Mouse (Mus musculus): ENCODE measurements around the gene Dapl1. TPM values are rescaled to one million over a fixed set of nuclear protein-coding genes. Genes with fewer than 3 reads are reported as not detected.
A peak's percentile ranks its signal among the peaks of the same experiment; 100 is the strongest.

Dapl1 gene
- total and polyA plus RNA-seq, 3 experiments = not detected

GRCm38 (mm10) chr2:59509061-59509460 is 24.6 kb downstream of the Dapl1 start:
- TF ChIP-seq GATA2 (IDR thresholded peaks at IDR 0.05; ENCODE audit: borderline replicate concordance, low read depth, low read length) (no peak), CTCF (IDR thresholded peaks at IDR 0.05; ENCODE audit: low read depth, low read length) (no peak), TAL1 (conservative IDR thresholded peaks at IDR 0.05; ENCODE audit: low read depth, low read length) (no peak), GATA1 (IDR thresholded peaks at IDR 0.05; ENCODE audit: borderline replicate concordance, low read length) (no peak), POLR2AphosphoS5 (IDR thresholded peaks at IDR 0.05; ENCODE audit: insufficient replicate concordance, low read depth, low read length) (no peak)

GRCm38 (mm10) chr2:59510416-59510815 is 26.0 kb downstream of the Dapl1 start:
- no peaks in the 10 kb centered on the region for H3K4me1 ChIP-seq (ENCODE audit: insufficient read depth, low read depth, low read length)
- H3K4me3 ChIP-seq (ENCODE audit: low read depth, low read length) = no peak overlapping the region
- no peak for DNase-seq (ENCODE audit: low spot score)
- no peaks in the 10 kb centered on the region for H3K27me3 ChIP-seq (ENCODE audit: insufficient read depth, low read length)
- no peak for TF ChIP-seq GATA2 (IDR thresholded peaks at IDR 0.05; ENCODE audit: borderline replicate concordance, low read depth, low read length)
- TF ChIP-seq TAL1 (conservative IDR thresholded peaks at IDR 0.05; ENCODE audit: low read depth, low read length) = no peak
- TF ChIP-seq POLR2AphosphoS5 (IDR thresholded peaks at IDR 0.05; ENCODE audit: insufficient replicate concordance, low read depth, low read length) = no peak
- no peak for TF ChIP-seq GATA1 (IDR thresholded peaks at IDR 0.05; ENCODE audit: borderline replicate concordance, low read length)
- TF ChIP-seq CTCF (IDR thresholded peaks at IDR 0.05; ENCODE audit: low read depth, low read length) = no peak
- no peak for ATAC-seq (ENCODE audit: extremely low read depth, insufficient number of reproducible peaks, low FRiP score, poor library complexity, severe bottlenecking)
- no peaks in the 10 kb centered on the region for H3K9me3 ChIP-seq (replicated peaks)
- H3K36me3 ChIP-seq (replicated peaks) = no peaks in the 10 kb centered on the region

More at GRCm38 (mm10) chr2:59509061-59509460, 24.6 kb downstream of the Dapl1 start:
- H3K36me3 ChIP-seq (replicated peaks) = no peaks in the 10 kb centered on the region
- H3K4me1 ChIP-seq (ENCODE audit: insufficient read depth, low read depth, low read length) = no peaks in the 10 kb centered on the region
- no peaks in the 10 kb centered on the region for H3K9me3 ChIP-seq (replicated peaks)
- ATAC-seq (ENCODE audit: extremely low read depth, insufficient number of reproducible peaks, low FRiP score, poor library complexity, severe bottlenecking) (no peak), DNase-seq (ENCODE audit: low spot score) (no peak)
- H3K4me3 ChIP-seq (ENCODE audit: low read depth, low read length) = no peak overlapping the region
- H3K27me3 ChIP-seq (ENCODE audit: insufficient read depth, low read length) = no peaks in the 10 kb centered on the region

GRCm38 (mm10) chr2:59510882-59511281 is 26.4 kb downstream of the Dapl1 start:
- no peaks in the 10 kb centered on the region for H3K9me3 ChIP-seq (replicated peaks)
- DNase-seq (ENCODE audit: low spot score) = no peak
- no peaks in the 10 kb centered on the region for H3K4me1 ChIP-seq (ENCODE audit: insufficient read depth, low read depth, low read length)
- no peak overlapping the region for H3K4me3 ChIP-seq (ENCODE audit: low read depth, low read length)
- TF ChIP-seq TAL1 (conservative IDR thresholded peaks at IDR 0.05; ENCODE audit: low read depth, low read length) (no peak), POLR2AphosphoS5 (IDR thresholded peaks at IDR 0.05; ENCODE audit: insufficient replicate concordance, low read depth, low read length) (no peak), GATA2 (IDR thresholded peaks at IDR 0.05; ENCODE audit: borderline replicate concordance, low read depth, low read length) (no peak), GATA1 (IDR thresholded peaks at IDR 0.05; ENCODE audit: borderline replicate concordance, low read length) (no peak), CTCF (IDR thresholded peaks at IDR 0.05; ENCODE audit: low read depth, low read length) (no peak)
- no peaks in the 10 kb centered on the region for H3K27me3 ChIP-seq (ENCODE audit: insufficient read depth, low read length)
- no peak for ATAC-seq (ENCODE audit: extremely low read depth, insufficient number of reproducible peaks, low FRiP score, poor library complexity, severe bottlenecking)
- H3K36me3 ChIP-seq (replicated peaks) = no peaks in the 10 kb centered on the region

GRCm38 (mm10) chr2:59520663-59521062 is 36.2 kb downstream of the Dapl1 start:
- Histone ChIP-seq H3K9me3 (replicated peaks) (peaks cover 5% of the 10 kb centered on the region), H3K27me3 (ENCODE audit: insufficient read depth, low read length) (peaks cover 5% of the 10 kb centered on the region; the same call in 1 of the 2 replicates), H3K36me3 (replicated peaks) (no peaks in the 10 kb centered on the region), H3K4me3 (ENCODE audit: low read depth, low read length) (no peak overlapping the region), H3K4me1 (ENCODE audit: insufficient read depth, low read depth, low read length) (no peaks in the 10 kb centered on the region)
- ATAC-seq (ENCODE audit: extremely low read depth, insufficient number of reproducible peaks, low FRiP score, poor library complexity, severe bottlenecking) (no peak), DNase-seq (ENCODE audit: low spot score) (no peak)
- TF ChIP-seq CTCF (IDR thresholded peaks at IDR 0.05; ENCODE audit: low read depth, low read length) (no peak), POLR2AphosphoS5 (IDR thresholded peaks at IDR 0.05; ENCODE audit: insufficient replicate concordance, low read depth, low read length) (no peak; the same call in 1 of the 2 replicates), GATA2 (IDR thresholded peaks at IDR 0.05; ENCODE audit: borderline replicate concordance, low read depth, low read length) (no peak), TAL1 (conservative IDR thresholded peaks at IDR 0.05; ENCODE audit: low read depth, low read length) (no peak), GATA1 (IDR thresholded peaks at IDR 0.05; ENCODE audit: borderline replicate concordance, low read length) (no peak)

- no peak for ATAC-seq (ENCODE audit: extremely low read depth, insufficient number of reproducible peaks, low FRiP score, poor library complexity, severe bottlenecking)
- TF ChIP-seq CTCF (IDR thresholded peaks at IDR 0.05; ENCODE audit: low read depth, low read length) (0 out of 2 replicates have a peak, but pooled peaks have one; percentile 35), GATA2 (IDR thresholded peaks at IDR 0.05; ENCODE audit: borderline replicate concordance, low read depth, low read length) (no peak), POLR2AphosphoS5 (IDR thresholded peaks at IDR 0.05; ENCODE audit: insufficient replicate concordance, low read depth, low read length) (no peak), GATA1 (IDR thresholded peaks at IDR 0.05; ENCODE audit: borderline replicate concordance, low read length) (no peak)
- Histone ChIP-seq H3K27me3 (ENCODE audit: insufficient read depth, low read length) (peaks cover 5% of the 10 kb centered on the region; the same call in 1 of the 2 replicates), H3K4me1 (ENCODE audit: insufficient read depth, low read depth, low read length) (no peaks in the 10 kb centered on the region), H3K9me3 (replicated peaks) (peaks cover 3% of the 10 kb centered on the region), H3K4me3 (ENCODE audit: low read depth, low read length) (no peak overlapping the region), H3K36me3 (replicated peaks) (no peaks in the 10 kb centered on the region)
- peak; percentile 11 for DNase-seq (ENCODE audit: low spot score)
These were observed 37.7 kb downstream of the Dapl1 start for GRCm38 (mm10) chr2:59522079-59522684.

- no peak overlapping the region for H3K4me3 ChIP-seq (ENCODE audit: low read depth, low read length)
- H3K27me3 ChIP-seq (ENCODE audit: insufficient read depth, low read length) = peaks cover 5% of the 10 kb centered on the region; the same call in 1 of the 2 replicates
- H3K4me1 ChIP-seq (ENCODE audit: insufficient read depth, low read depth, low read length) = no peaks in the 10 kb centered on the region
- no peak for DNase-seq (ENCODE audit: low spot score)
- TF ChIP-seq TAL1 (conservative IDR thresholded peaks at IDR 0.05; ENCODE audit: low read depth, low read length) (no peak), CTCF (IDR thresholded peaks at IDR 0.05; ENCODE audit: low read depth, low read length) (no peak), GATA1 (IDR thresholded peaks at IDR 0.05; ENCODE audit: borderline replicate concordance, low read length) (no peak), POLR2AphosphoS5 (IDR thresholded peaks at IDR 0.05; ENCODE audit: insufficient replicate concordance, low read depth, low read length) (no peak), GATA2 (IDR thresholded peaks at IDR 0.05; ENCODE audit: borderline replicate concordance, low read depth, low read length) (no peak)
- H3K9me3 ChIP-seq (replicated peaks) = no peaks in the 10 kb centered on the region; the same call in 1 of the 2 replicates
- ATAC-seq (ENCODE audit: extremely low read depth, insufficient number of reproducible peaks, low FRiP score, poor library complexity, severe bottlenecking) = no peak
- H3K36me3 ChIP-seq (replicated peaks) = no peaks in the 10 kb centered on the region
These were observed 39.1 kb downstream of the Dapl1 start for GRCm38 (mm10) chr2:59523526-59523925.

All from G1E (cell line).